Mouse (Mus musculus): ENCODE results near the gene 1700029F12Rik.

- TF ChIP-seq POLR2A (IDR thresholded peaks at IDR 0.05; ENCODE audit: insufficient read depth, low read depth, low read length) (no peak), CTCF (IDR thresholded peaks at IDR 0.05; ENCODE audit: insufficient read depth, low read depth, low read length) (no peak)
These were observed 44.1 kb downstream of the 1700029F12Rik start for GRCm38 (mm10) chr13:96990045-96990444.

All from olfactory bulb, adult 2 months (tissue).